Mouse (Mus musculus) olfactory bulb, adult 2 months (tissue): ENCODE results near the gene Armh1.

ENCODE experiments used
- CTCF ChIP-seq: fragments of 200-500 bp; IDR thresholded peaks from 2 replicates; pipeline ENCODE4 v1.5.1; 2012; ENCODE audit warnings: low read depth, mild to moderate bottlenecking, low read length, moderate library complexity; ENCODE audit not compliant: insufficient read depth
- POLR2A ChIP-seq: fragments of 200-500 bp; IDR thresholded peaks from 2 replicates; pipeline ENCODE4 v1.6.1; 2012; ENCODE audit warnings: mild to moderate bottlenecking, low read depth, low read length, moderate library complexity; ENCODE audit not compliant: insufficient read depth

DNA sequence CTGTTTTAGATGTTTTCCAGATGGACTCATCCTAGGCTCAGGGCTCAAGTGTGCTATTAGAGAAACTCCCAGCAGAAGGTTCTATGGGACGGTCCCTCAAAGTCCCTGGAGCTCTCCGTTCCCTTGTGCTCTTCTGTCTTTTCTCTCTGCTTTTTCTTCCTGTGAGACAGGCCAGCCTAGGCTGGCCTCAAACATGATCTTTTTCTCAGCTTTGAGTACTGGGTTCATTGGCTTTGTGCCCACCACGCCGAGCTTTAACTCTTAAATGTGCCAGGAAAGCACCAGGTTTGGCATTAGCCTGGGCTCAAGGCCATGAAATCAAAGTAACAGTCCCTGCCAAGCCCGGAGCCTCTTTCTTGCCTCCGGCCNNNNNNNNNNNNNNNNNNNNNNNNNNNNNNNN is 11.1 kb downstream of the Armh1 start:
- TF ChIP-seq CTCF (no peak), POLR2A (no peak)
